Mouse (Mus musculus): ENCODE measurements around the gene Gata3. TPM values are rescaled to one million over a fixed set of nuclear protein-coding genes. Genes with fewer than 3 reads are reported as not detected.

The Gata3 gene
- total RNA-seq, 1 experiment from 2014 or later, result 5.6 TPM

DNA sequence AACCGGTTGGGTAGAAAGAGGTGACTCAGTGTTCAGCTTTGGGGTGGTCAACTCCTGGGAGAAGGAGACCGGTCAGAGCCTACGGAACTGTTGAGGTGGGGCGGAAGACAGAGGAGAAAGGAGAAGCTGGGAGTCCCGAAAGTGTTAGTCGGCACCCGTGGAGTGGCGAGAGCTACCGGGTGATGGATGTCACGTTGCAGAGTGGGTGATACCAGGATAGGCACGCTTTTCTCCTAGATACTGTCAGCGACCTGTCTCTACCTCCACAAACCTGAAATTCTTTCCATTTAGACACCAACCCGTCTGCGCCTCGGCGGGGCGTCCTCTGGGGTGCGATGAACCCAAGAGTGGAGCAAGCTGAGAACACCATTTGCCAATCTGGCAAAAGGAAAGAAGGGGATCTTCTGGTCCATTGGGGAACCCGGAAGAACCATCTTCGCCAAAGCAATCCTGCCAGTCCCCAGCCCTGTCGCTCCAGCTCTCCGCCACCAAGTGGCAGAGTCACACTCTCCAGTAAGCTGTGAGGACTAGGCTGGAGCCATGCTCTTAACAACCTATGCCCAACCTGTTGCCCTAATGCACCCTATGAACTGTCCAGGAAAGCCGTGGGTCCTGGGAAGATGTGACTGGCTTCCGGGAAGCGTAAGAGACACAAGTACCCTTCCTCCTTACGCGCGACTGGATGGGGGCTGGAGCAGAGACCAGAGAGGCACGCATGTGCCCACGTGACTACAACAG lies 752 bp downstream of the Gata3 start, which contains the start of gene 9230102O04Rik:
TSS of gene 9230102O04Rik (minus strand) at position 628 of the 738 bp plus-strand sequence.
- peak; percentile 80 for ATAC-seq (replicated peaks in 1 of 2; ENCODE audit: insufficient read depth in 1 of 2, low FRiP score in 2 of 2, low TSS enrichment in 1 of 2, low read depth in 1 of 2, poor library complexity in 2 of 2, severe bottlenecking in 2 of 2)

DNA sequence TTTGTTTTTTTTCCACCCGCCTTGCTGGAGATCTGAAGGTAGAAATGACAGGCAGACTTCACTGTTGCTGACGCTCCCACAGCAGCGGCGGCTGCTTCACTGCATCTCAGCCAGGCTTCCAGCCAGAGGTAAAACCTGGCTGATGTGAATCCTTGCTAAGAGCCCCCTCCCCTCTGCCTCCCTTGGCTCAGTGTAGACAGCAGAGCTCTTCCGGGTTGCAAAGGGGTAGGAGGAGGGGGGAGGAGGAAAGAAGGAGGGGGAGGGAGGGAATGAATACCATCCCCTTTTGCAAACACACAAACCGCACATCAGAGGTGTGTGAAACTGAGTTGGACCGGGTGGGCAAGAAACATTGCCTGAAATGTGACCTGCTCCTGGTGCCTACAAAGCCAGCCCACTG lies 2.2 kb downstream of the Gata3 start:
- ATAC-seq (replicated peaks in 1 of 2; ENCODE audit: insufficient read depth in 1 of 2, low FRiP score in 2 of 2, low TSS enrichment in 1 of 2, low read depth in 1 of 2, poor library complexity in 2 of 2, severe bottlenecking in 2 of 2), result no peak

DNA sequence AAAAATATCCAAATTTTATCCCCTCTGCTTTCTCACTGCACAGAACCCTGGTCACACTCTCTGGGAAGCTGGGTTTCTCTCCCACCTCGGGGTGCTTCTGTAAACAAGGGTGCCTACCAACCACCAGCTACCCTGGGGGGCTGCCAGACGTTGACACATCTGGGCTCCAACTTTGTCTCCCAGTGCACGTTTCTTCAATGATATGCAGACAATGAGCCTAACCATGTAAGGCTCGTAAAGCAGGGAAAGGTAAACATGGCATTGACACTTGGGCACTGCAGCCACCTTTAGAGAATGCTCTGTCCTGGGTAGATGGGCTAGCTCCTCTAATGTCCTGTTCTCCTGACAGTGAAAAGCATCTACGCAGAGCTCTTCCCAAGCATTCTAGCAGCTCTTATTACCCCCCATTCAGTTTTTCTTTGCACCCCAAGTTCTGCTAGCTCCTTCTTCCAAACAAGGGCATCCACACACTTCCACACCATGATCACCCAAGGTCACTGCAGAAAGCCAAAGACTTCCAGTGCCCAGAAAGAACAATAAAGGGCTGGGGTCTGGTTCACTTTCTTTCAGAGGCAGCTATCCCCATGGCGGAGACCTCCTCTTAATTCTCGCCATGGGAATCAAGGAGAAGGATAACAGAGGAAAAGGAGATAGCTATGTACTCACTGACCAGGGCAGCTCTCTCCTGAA lies 2.8 kb downstream of the Gata3 start:
- no peak for ATAC-seq (replicated peaks in 1 of 2; ENCODE audit: insufficient read depth in 1 of 2, low FRiP score in 2 of 2, low TSS enrichment in 1 of 2, low read depth in 1 of 2, poor library complexity in 2 of 2, severe bottlenecking in 2 of 2)

DNA sequence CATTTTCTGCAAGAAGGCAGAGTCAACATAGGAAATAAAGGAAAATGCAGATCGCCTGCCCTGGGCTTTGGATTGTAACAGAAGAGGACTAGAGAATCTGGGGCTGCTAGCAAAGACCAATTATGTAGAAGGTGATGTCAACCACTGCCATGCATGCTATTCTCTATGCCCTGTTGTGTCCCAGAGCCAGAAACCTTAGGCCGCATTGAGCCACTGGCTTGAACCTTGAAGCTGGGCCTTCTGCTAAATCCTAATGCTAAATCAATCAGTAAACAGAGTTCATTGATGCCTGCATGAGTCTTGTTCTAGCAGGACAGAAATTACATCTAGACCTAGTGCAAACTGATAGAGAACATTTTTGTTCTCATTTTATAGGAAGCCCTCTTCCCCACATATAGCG lies 3.8 kb downstream of the Gata3 start:
- no peak for ATAC-seq (replicated peaks in 1 of 2; ENCODE audit: insufficient read depth in 1 of 2, low FRiP score in 2 of 2, low TSS enrichment in 1 of 2, low read depth in 1 of 2, poor library complexity in 2 of 2, severe bottlenecking in 2 of 2)

DNA sequence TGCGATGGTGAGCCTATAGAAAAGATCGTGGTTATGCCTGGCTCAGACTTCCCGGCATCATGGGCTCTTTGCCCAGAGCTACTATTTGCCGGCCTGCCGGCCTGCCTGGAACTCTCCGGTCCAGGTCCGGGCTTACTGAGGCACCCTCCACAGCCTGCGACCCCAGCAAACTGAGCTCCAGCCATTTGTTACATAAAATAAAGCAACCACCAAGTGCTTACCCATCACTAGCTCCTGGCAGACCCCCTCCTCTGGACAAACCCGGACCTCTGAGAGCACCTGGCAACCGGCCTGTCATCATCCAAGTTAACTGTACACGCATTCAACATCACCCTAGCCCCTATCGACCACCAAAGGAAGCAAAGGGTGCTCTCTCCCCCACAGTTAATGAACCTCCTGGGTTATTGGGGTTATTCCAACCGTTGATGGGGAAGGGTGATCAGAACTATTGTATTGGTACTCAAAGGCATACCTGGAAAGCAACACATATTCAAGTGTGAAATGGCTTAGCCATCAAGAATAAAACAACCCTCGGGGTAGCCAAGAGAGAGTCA lies 4.5 kb downstream of the Gata3 start:
- ATAC-seq (replicated peaks in 1 of 2; ENCODE audit: insufficient read depth in 1 of 2, low FRiP score in 2 of 2, low TSS enrichment in 1 of 2, low read depth in 1 of 2, poor library complexity in 2 of 2, severe bottlenecking in 2 of 2), result no peak

DNA sequence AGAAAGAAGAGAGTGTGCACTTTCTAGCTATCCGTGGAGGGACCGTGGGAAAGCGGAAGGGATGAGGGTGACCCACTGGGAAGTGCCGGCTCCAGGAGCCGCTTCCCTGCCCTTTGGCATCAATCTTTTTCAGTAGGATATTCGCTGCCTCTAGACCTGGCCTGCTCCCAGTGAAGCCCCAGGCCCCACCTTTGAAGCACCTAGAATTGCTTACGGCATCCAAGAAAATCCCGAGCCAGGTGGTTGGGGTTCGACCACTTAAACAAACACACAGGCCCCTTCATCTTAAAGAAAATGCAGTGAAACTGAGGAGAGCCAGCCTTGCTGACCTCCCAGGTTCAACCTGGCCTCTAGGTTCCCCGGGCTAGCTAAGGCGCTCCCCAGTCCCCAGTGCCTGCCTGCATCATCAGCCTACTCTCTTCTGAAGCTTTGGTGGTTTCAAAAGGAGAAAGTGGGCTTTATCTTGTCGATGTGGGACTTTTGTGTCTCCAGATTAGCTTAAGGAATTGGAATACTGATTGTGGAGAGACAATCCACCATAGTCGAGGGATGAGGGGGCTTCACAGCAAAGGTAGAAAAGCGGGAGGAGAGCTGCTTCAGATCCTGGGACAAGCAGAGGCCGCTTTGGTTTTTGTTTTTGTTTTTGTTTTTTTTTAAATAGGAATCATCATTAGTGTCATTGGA lies 5.2 kb downstream of the Gata3 start:
- ATAC-seq (replicated peaks in 1 of 2; ENCODE audit: insufficient read depth in 1 of 2, low FRiP score in 2 of 2, low TSS enrichment in 1 of 2, low read depth in 1 of 2, poor library complexity in 2 of 2, severe bottlenecking in 2 of 2), result no peak

DNA sequence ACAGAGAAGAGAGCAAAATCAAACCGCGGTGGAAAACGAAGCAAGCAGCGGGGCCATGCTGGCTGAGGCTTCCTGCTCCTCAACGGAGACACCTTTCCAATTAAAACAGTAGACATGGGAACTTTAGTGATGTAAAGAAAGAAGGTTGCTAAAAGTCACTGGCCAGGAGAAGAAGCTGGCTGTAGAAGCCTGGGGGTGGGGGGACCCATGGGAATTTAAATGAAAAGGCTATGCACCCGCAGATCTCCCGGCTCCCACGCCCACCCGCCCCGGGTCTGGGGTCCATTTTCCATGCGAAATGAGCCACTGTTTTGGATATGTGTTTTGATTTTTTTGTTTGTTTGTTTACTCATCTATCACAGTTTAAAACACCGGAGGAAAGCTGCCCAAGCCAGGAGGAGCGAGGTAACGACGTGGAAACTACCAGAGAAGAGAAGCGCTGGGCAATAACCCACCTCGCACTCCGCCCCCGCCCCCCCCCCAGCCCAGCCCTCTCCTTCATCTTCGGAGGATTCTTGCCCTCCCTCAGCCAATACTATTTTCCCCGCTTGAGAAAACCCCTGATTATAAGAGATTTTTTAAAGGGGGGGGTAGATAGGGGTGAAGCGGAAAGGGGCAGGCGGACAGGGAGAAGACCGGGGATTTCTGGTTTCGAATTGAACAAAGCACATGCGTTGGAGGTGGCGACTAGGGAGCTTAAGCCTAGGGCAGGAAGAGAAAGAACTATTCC lies 5.9 kb downstream of the Gata3 start:
- no peak for ATAC-seq (replicated peaks in 1 of 2; ENCODE audit: insufficient read depth in 1 of 2, low FRiP score in 2 of 2, low TSS enrichment in 1 of 2, low read depth in 1 of 2, poor library complexity in 2 of 2, severe bottlenecking in 2 of 2)

DNA sequence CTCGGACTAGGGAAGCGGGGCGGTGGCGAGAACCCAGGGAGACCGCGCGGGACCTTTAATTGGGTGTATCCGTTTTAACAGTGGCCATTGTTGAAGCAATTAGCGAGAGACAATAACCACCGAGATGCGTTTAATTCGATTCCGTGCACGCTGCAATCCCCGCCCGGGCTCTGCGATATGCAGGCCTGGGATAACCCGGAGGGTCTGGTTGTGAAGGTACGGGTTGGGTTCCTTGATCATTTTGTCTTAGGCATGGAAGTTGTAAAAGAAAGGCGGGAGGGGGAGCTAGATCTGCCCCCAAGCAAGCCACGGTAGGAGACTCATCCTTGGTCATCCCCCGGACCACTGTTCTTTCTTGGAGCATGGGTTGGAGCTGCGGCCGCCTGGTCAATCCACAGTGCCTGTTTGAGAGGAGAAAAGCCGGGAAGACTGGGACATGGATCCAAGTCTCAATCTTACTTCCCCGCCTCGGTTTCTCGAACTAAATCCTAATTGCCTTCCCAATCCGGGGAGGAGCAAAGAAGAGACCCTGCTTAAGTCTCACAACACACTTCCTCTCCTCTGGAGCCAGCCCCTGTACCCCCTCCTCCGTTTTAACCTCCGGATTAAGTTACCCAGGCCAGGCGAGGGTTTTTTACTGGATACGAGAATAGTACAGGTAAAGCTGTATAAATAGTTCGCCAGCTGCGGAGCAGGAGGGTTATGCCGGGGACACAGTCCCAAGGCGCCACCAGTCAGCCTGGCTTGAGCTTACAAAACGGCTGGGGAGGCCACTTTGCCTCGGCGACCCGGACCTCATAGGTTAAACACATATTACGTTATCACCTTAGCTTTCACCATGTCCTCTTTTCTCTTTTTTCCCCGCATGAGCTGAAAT lies 6.7 kb downstream of the Gata3 start:
- no peak for ATAC-seq (replicated peaks in 1 of 2; ENCODE audit: insufficient read depth in 1 of 2, low FRiP score in 2 of 2, low TSS enrichment in 1 of 2, low read depth in 1 of 2, poor library complexity in 2 of 2, severe bottlenecking in 2 of 2)

DNA sequence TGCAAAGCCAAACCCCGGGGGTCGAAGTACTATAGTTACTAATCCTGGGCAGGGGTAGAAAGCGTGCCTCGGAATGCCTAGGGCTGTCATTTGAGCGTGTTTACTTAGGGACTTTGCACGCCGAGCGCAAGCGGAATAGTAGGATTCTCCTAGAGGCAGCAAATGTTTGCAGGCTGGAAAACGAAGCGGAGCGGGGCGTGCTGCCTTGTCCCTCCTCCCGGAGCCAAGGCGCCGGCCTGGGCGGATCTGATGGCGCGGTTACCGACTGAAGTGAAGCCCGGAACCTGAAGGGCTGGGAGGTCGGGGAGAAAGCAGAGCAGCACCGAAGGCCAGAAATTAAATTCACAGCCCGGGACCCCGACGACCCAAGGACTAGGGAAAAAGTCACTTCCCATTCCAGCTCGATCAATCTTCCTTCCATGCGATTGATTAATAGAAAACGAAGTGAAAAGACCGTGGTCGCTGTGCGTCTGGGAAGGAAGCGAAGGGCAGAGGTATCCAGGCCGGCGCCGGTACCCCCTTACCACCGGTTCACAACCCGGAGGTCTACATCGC lies 7.4 kb downstream of the Gata3 start:
- no peak for ATAC-seq (replicated peaks in 1 of 2; ENCODE audit: insufficient read depth in 1 of 2, low FRiP score in 2 of 2, low TSS enrichment in 1 of 2, low read depth in 1 of 2, poor library complexity in 2 of 2, severe bottlenecking in 2 of 2)

DNA sequence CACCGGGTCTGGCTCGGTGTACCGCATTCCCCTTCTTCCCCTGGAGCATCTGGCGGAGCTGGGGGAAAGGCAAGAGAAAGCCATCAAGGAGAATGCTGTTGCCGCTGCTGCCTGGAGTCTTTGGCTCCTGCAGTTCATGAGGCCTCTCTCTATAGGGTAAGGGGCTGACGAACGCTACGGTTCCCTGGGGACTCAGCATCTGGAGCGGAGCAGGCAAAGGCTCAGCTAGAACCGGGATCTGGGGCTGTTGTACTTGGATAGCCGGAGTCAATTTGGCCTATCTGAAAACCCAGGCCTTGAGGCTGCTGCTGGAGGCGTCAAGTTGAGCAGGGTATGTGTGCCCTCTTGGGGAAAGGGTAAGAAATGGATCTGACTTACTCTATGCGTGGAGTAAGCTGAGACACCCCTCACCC lies 8.2 kb downstream of the Gata3 start:
- ATAC-seq (replicated peaks in 1 of 2; ENCODE audit: insufficient read depth in 1 of 2, low FRiP score in 2 of 2, low TSS enrichment in 1 of 2, low read depth in 1 of 2, poor library complexity in 2 of 2, severe bottlenecking in 2 of 2), result no peak

DNA sequence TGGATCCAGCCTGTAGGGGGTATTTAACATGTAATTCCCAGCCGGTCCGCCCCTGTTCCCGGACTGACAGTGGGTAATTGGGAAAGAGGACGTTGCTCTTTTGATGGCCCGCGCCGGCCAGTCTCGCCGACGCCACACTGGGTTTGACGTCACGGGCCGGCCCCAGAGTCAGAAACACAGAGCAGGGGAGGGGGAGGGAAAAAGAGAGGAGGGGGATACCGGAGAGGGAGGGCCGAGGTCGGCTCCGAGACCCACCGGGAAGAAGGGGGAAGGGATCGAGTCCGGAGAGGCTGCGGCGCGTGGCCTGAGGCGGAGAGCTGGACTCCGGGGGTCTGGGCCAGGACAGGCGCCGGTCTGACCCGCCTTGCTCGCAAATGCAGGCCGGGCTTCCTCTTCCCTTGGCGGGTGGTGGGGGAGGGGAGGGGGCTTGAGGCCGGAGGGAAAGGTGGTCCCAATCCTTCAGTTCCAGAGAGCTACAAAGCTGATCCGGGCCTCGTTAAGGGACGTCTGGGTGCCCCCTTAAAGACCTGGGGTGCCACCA lies 8.7 kb downstream of the Gata3 start, which contains the start of gene 4930412O13Rik:
TSS of gene 4930412O13Rik (plus strand) at position 202 of the 541 bp plus-strand sequence.
- no peak for ATAC-seq (replicated peaks in 1 of 2; ENCODE audit: insufficient read depth in 1 of 2, low FRiP score in 2 of 2, low TSS enrichment in 1 of 2, low read depth in 1 of 2, poor library complexity in 2 of 2, severe bottlenecking in 2 of 2)

DNA sequence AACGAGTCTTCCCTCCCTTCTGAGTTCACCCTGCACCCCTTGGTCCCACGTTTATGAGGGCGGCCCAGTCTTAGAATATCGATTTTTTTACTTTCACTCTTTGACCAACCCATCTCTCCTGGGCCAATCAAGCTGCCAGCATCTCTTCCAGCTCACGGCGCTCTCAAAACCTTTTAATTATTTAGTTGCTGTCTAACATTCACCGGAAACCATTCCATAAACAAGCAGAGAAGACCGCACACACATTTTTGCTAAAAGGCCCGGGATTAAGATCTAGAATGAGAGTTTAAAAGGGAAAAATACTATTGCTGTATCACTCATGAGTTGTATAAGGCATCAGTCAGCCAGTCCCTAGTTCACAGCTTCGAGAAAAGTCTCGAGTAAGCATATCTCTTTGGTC lies 9.6 kb downstream of the Gata3 start:
- no peak for ATAC-seq (replicated peaks in 1 of 2; ENCODE audit: insufficient read depth in 1 of 2, low FRiP score in 2 of 2, low TSS enrichment in 1 of 2, low read depth in 1 of 2, poor library complexity in 2 of 2, severe bottlenecking in 2 of 2)

DNA sequence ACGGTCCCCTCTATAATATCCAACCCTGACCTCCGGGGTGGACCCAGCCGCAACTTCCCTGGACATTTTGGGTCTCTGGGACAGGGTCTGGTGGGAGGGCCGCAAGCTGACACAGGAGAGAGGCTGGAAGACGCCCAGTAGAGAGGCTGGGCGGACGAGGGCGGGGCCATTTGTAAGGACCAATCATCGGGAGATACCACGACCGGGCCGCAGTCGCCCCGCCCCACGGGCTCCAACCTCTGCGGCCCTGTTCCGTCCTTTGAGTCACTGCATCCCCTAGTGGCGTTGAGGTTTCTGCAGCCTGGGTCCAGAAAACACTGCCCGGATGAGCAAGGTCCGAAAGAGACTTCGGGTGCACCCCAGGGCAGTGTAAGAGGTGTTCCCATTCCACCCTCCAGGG lies 10.3 kb downstream of the Gata3 start:
- ATAC-seq (replicated peaks in 1 of 2; ENCODE audit: insufficient read depth in 1 of 2, low FRiP score in 2 of 2, low TSS enrichment in 1 of 2, low read depth in 1 of 2, poor library complexity in 2 of 2, severe bottlenecking in 2 of 2), result peak; percentile 79 to 85

DNA sequence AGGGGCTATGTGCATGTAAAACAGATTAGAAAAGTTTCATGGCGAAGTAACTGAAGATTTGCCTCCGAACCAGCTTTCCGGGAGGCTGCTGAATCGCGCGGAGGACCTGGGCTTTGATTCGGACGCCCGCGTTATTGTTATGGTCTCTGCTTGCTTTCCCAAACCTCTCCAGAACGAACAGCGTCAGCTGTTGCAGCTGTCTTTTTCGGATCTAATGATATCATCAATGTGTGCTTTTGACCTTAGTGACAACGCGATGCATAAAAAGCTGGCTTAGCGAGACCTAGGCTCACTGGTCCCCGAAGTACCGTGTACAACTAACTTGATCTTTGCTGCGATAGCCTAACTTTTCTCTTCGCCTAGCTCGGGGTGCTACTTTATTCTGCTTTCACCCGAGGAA lies 10.7 kb downstream of the Gata3 start:
- peak; percentile 8 to 9; a peak in 1 of 4 replicates for ATAC-seq (replicated peaks in 1 of 2; ENCODE audit: insufficient read depth in 1 of 2, low FRiP score in 2 of 2, low TSS enrichment in 1 of 2, low read depth in 1 of 2, poor library complexity in 2 of 2, severe bottlenecking in 2 of 2)

DNA sequence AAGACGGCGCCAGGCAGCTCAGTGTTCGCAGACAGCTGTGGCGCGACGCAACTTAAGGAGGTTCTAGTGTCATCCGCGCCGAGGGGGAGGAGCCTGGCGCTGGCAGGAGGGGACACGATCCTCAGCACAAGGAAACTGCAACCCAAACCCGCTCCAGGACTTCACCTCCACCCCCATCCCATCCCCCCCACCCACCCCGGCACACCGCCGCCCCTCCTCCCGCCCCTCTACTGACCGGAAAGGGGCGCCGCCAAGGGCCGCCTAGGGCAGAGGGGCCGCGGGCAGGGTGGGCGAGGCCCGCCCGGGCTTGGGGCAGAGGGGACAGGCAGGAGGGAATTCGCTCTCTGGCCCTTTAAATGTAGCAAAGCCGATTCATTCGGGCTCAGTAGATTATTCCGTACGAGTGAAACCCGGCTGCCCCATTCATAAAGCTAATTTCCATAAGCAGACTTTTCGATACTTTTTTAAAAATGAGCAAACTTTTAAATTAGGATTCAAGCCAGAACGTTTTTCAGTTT lies 11.2 kb downstream of the Gata3 start:
- ATAC-seq (replicated peaks in 1 of 2; ENCODE audit: insufficient read depth in 1 of 2, low FRiP score in 2 of 2, low TSS enrichment in 1 of 2, low read depth in 1 of 2, poor library complexity in 2 of 2, severe bottlenecking in 2 of 2), result 0 out of 4 replicates have a peak, but pooled peaks of 1 of the 2 experiments have one; percentile 18
